ENCODE assay signal across 6 mouse cellular contexts in the genomic region with DNA sequence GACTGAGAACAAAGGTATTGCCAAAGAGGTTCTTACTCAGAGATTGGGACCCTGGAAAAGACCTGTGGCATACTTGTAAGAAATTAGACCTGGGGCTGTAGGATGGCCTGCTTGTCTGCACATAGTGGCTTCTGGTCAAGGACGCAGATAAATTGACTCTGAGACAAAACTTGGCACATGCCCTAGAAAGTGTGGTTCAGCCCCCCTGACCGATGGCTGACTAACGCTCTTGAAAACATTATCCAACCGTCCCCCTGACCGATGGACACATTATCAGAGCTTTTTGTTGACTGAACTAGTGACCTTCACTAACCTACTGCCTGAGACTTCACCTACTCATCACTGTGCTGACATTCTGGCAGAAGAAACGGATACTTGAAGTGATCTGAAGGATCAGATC. TPM values are rescaled to one million over a fixed set of nuclear protein-coding genes. Genes with fewer than 3 reads are reported as not detected.
"Had no signal": no experiment of that assay in that cellular context is flagged by ENCODE, and none has a peak within 500 bp of the region (broad histone marks: within the 10 kb centered on the region; RNA-seq: fewer than 3 reads in every experiment).

No protein-coding gene starts in this region.

RNA-seq across cellular contexts. Expression of a gene that starts 18.4 kb away (rescaled TPM):
- total RNA-seq: megakaryocyte progenitor cell, adult 5-6 weeks; megakaryocyte, adult 5-6 weeks; megakaryocyte-erythroid progenitor cell, adult 5-6 weeks; monocyte, adult 5-6 weeks had no signal
- polyA plus RNA-seq: limb, embryonic 10.5 days; limb, embryonic 11.5 days had no signal
